Mouse (Mus musculus) ES-E14 (cell line): Measurements from ENCODE around the gene CK137956. TPM values are rescaled to one million over a fixed set of nuclear protein-coding genes. Genes with fewer than 3 reads are reported as not detected.

Experiments
- DNase-seq: peaks from one replicate; pipeline ENCODE4 v3.0.0-alpha.2; 2013; ENCODE audit warnings: low read depth, low spot score
- H3K27ac ChIP-seq: 2 replicates; pipeline ENCODE4 v1.5.1; 2012; ENCODE audit warnings: low read depth, mild to moderate bottlenecking, low read length, moderate library complexity, mixed read lengths; ENCODE audit not compliant: poor library complexity, insufficient read depth, severe bottlenecking
- H3K36me3 ChIP-seq: 2 replicates; pipeline ENCODE4 v1.6.1; 2012; ENCODE audit warnings: mild to moderate bottlenecking, low read length, moderate library complexity, mixed read lengths; ENCODE audit not compliant: control insufficient read depth, poor library complexity, insufficient read depth, severe bottlenecking
- H3K4me1 ChIP-seq, 2 experiments: fragments of 150-350 bp in 1 of 2; sonication (generic) in 1 of 2; 2 replicates each; pipeline ENCODE4 v1.6.1; 2012; ENCODE audit warnings: low read length in 2 of 2, mild to moderate bottlenecking in 1 of 2, mixed read lengths in 1 of 2; ENCODE audit not compliant: control insufficient read depth in 2 of 2, insufficient read depth in 2 of 2, poor library complexity in 1 of 2
- H3K4me3 ChIP-seq, 2 experiments: fragments of 150-350 bp in 1 of 2; sonication (generic) in 1 of 2; 2 replicates each; pipeline ENCODE4 v1.5.1; 2012; ENCODE audit warnings: low read length in 2 of 2, low read depth in 1 of 2, mild to moderate bottlenecking in 1 of 2, mixed read lengths in 1 of 2; ENCODE audit not compliant: insufficient read depth in 1 of 2, poor library complexity in 1 of 2, severe bottlenecking in 1 of 2
- H3K9ac ChIP-seq: 2 replicates; pipeline ENCODE4 v1.6.1; 2012; ENCODE audit warnings: low read depth, mild to moderate bottlenecking, low read length, mixed read lengths; ENCODE audit not compliant: poor library complexity, insufficient read depth, severe bottlenecking
- H3K9me3 ChIP-seq: fragments of 150-350 bp; sonication (generic); 2 replicates; pipeline ENCODE4 v1.6.1; 2012; ENCODE audit warnings: low read depth, mild to moderate bottlenecking, low read length; ENCODE audit not compliant: control insufficient read depth, insufficient read depth
- CHD2 ChIP-seq: IDR thresholded peaks from 2 replicates; pipeline ENCODE4 v1.6.1; 2014; ENCODE audit warnings: mild to moderate bottlenecking, low read depth, low read length, inconsistent platforms
- HCFC1 ChIP-seq: IDR thresholded peaks from 2 replicates; pipeline ENCODE4 v1.6.1; 2012; ENCODE audit warnings: low read length, inconsistent platforms, borderline replicate concordance; ENCODE audit not compliant: insufficient read depth
- MAFK ChIP-seq: IDR thresholded peaks from 2 replicates; pipeline ENCODE4 v1.6.1; 2014; ENCODE audit warnings: mild to moderate bottlenecking, low read depth, low read length, inconsistent platforms; ENCODE audit not compliant: insufficient read depth
- ZC3H11A ChIP-seq: IDR thresholded peaks from 2 replicates; pipeline ENCODE4 v1.6.1; 2012; ENCODE audit warnings: low read depth, mild to moderate bottlenecking, inconsistent platforms, low read length, borderline replicate concordance
- ZNF384 ChIP-seq: IDR thresholded peaks from 2 replicates; pipeline ENCODE4 v1.6.1; 2012; ENCODE audit warnings: low read depth, low read length, inconsistent platforms
- in situ Hi-C, 2 experiments: fragments of 600-800 bp; cut with MboI; formaldehyde crosslinking; loops; one replicate each; pipeline ENCODE4 v1.15.1; 2025; ENCODE audit warnings: low sequenced_read_pairs in 2 of 2, inconsistent platforms in 1 of 2; ENCODE audit not compliant: unreplicated experiment in 2 of 2
- total RNA-seq: library from RNA; depleted of rRNA; stranded (reverse); fragments of 300-350 nt; gene quantifications from 2 replicates; pipeline ENCODE4 v1.2.3, GENCODE M21; 2012

The CK137956 gene
- total RNA-seq, 1 experiment = not detected

DNA sequence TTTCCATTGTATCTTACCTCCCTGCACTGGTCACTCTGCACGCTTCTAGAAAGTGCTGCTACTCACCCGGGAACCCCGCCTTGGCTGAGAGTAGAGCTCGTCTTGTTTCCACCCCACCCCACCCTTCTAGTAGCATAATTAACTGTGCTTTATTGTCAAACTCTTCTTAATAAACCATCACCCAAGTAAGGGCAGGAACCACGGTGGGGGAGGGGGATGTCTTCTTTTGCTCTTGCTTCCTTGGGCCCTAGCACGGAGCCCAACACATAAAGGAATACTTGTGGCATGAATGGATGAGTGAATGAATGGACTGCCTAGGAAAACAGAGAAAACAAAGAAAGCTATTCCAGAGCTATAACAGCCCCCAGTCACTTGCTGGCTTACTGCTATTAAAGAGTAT, 10.4 kb upstream of the CK137956 start:
- DNase-seq = no peak

DNA sequence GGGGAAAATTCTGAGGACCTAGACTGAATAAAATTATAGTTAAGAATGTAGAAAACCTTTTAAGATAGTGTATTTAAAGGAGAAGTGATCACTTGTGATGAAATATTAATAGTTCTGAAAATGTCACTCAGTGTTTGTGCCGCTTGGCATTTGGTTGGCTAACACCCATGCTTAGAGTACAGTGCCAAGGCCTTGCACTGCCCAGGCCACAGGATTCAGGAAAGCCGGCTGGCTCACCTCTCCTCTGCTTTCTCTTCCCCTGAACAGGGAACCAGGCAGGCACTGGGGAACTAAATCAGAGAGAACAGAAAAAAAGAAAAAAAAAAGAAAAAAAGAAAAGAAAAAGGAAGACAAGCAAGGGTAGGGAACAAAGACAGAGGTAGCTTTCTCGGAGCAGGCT, 2.2 kb upstream of the CK137956 start:
- Histone ChIP-seq H3K9ac (no peak overlapping the region), H3K36me3 (no peaks in the 10 kb centered on the region), H3K9me3 (no peaks in the 10 kb centered on the region), H3K27ac (no peak overlapping the region), H3K4me3 (no peak overlapping the region), H3K4me1 (peaks cover 0 to 8% of the 10 kb centered on the region in 2 experiments; a peak in 2 of 4 replicates)
- TF ChIP-seq CHD2 (no peak), MAFK (no peak), ZC3H11A (no peak), HCFC1 (no peak), ZNF384 (no peak)
- in situ Hi-C loops = no loop called here
- no peak for DNase-seq

More for the DNA sequence above, 10.4 kb upstream of the CK137956 start:
- Histone ChIP-seq H3K4me3 (no peak overlapping the region), H3K9me3 (no peaks in the 10 kb centered on the region), H3K9ac (no peak overlapping the region), H3K36me3 (no peaks in the 10 kb centered on the region), H3K4me1 (peaks cover 0 to 5% of the 10 kb centered on the region in 2 experiments; a peak in 1 of 4 replicates), H3K27ac (no peak overlapping the region)
- in situ Hi-C loops = no loop called here
- no peak for TF ChIP-seq MAFK

DNA sequence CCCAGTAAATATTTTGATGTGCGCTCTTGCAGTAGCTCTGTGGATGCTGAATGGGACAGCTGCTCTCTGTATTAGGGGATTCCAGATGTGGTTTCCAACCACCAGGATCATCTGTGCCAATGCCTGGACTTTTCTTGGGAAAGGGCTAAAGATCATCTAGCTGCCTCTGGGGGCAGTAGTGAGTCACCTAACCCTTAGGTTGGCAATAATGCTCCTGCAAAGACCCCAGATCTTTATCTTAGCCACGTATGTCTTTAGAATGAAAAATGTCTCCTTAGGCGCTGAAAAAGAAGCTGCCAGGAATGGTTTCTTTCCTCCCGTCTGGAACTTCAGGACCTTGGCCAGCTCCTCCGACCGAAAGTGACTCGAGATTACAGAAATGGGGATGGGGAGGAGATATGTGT, 731 bp downstream of the CK137956 start:
- DNase-seq = no peak
- H3K36me3 ChIP-seq = no peaks in the 10 kb centered on the region
- peaks cover 0 to 8% of the 10 kb centered on the region in 2 experiments; a peak in 2 of 4 replicates for H3K4me1 ChIP-seq
- TF ChIP-seq CHD2 (no peak), ZNF384 (no peak), HCFC1 (no peak), MAFK (no peak), ZC3H11A (no peak)
- no peak overlapping the region for H3K27ac ChIP-seq
- H3K4me3 ChIP-seq = no peak overlapping the region
- no peaks in the 10 kb centered on the region for H3K9me3 ChIP-seq
- in situ Hi-C loops = no loop called here
- H3K9ac ChIP-seq = no peak overlapping the region

DNA sequence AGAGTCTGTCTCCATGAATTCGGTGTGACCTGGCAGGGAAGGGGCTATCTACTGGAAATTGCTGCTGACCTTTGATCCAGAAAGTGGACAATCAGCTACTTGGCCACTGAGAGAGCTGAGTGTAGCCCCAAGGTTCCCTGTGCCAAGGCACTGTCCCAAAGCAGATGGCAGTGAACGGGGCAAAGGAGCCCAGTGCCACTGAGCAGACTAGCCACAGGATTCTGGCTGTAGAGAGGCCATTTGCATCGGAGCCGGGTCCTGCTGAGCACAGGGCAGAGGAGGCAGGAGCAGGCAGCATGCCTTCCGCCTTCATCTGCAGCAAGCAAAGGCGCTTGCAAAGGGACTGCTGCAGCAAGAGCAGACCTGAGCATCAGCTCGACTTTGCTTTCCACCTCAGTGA, 1.6 kb downstream of the CK137956 start:
- Histone ChIP-seq H3K4me1 (peaks cover 0 to 8% of the 10 kb centered on the region in 2 experiments; a peak in 2 of 4 replicates), H3K36me3 (no peaks in the 10 kb centered on the region), H3K9ac (no peak overlapping the region), H3K9me3 (no peaks in the 10 kb centered on the region), H3K27ac (no peak overlapping the region), H3K4me3 (no peak overlapping the region)
- in situ Hi-C loops = no loop called here
- no peak for DNase-seq
- TF ChIP-seq MAFK (no peak), ZC3H11A (no peak), ZNF384 (no peak), CHD2 (no peak), HCFC1 (no peak)

DNA sequence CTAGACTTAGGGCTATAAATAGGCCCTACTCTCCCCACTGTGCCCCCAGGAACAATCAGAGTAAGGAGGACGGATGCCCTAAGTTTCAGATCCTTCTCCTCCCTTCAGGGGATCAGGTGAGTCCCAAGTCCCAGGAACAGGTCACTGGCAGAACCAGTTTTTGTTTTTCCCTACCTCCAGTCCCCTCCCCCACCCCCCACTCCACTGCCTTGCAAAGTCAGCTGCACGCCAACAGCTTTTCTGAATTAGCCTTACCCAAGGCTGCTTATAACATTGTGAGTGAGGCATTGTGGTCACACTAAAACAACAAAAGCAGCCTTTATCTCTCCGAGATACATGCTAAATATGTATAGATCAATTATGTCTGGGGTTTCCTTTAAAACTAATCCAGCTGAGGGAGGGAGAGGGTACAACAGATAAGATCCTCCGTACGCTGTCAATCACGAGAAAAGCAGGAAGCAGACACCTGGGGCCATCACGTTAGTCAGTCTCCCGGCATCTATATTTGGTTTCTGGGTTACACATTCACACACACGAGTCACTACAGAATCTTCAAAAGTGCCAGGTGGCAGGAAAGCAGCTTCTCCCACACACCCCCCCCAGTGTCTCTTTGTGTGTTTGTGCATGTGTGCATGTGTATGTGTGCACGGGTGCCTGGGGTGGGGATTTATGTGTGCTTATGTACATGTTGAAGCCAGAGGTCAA, 17.6 kb downstream of the CK137956 start:
- no peak overlapping the region for H3K9ac ChIP-seq
- in situ Hi-C loops = no loop called here
- H3K4me3 ChIP-seq = no peak overlapping the region
- peaks cover 0 to 20% of the 10 kb centered on the region in 2 experiments; a peak in 1 of 4 replicates for H3K4me1 ChIP-seq
- H3K27ac ChIP-seq = no peak overlapping the region
- H3K9me3 ChIP-seq = no peaks in the 10 kb centered on the region
- no peaks in the 10 kb centered on the region for H3K36me3 ChIP-seq
- TF ChIP-seq MAFK (no peak), ZC3H11A (no peak), HCFC1 (no peak), ZNF384 (no peak), CHD2 (no peak)
- no peak for DNase-seq
